Mouse (Mus musculus): Measurements from ENCODE around the gene Adora1.

GRCm38 (mm10) chr1:134241298-134241697, 6.1 kb upstream of the Adora1 start:
- no peak for TF ChIP-seq CTCF (IDR thresholded peaks at IDR 0.05; ENCODE audit: extremely low read depth, insufficient read length, insufficient replicate concordance, low read depth, low read length)
- TF ChIP-seq POLR2A (IDR thresholded peaks at IDR 0.05; ENCODE audit: low read depth, low read length): no peak

Data from small intestine, adult 2 months (tissue).